Mouse (Mus musculus): ENCODE measurements at regions not wholly inside any gene's neighbourhood (a gene's known extent, or its start where the extent isn't known, plus 50 kb on each side); places are given as distances from the start of the nearest gene placed in this dataset.

DNA sequence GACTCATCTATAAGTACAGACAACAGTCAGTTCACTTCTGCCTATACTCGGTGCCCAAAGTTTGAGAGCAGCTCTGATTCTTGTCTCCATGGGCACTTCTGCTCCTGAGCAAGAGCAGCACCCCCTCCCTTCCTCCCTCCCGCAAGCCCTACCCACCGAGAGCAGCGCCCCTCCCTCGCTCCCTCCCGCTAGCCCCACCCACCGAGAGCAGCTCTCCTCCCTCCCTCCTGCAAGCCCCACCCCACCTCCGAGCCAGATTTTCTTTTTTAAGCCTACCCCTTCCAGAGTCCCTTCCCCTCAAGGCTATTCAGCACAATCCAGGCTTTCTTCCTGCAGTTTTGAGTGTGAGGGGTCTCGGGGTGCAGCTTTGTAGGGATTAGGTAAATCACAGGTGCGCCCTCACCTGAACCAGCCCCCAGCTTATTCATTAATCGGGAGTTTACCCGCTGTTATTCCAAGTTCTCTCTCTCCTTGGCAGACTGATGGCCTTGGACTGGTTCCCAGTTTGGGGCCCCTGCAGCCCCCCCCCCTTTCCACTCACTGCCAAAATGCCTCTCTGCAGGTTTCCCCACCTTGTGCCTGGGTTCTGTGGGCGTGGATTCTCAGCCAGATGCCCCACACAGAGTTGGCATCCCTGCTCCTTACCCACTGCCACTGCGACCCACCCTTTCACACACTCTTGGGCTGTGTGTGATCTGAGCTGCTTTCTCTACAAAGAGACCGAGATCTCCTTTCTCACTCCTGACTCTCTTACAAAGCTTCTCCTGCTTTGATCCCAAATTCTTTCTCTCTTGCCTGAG lies 132.9 kb downstream of the Ly86 start:
- Histone ChIP-seq H3K9me3 (replicated peaks; ENCODE audit: low read length) (no peaks in the 10 kb centered on the region), H3K27me3 (replicated peaks) (no peaks in the 10 kb centered on the region), H3K4me3 (replicated peaks in 1 of 3; ENCODE audit: low read depth in 2 of 3, low read length in 2 of 3, poor library complexity in 1 of 3) (no peak overlapping the region), H3K27ac (ENCODE audit: insufficient read depth, low read depth) (no peak overlapping the region), H3K79me2 (replicated peaks; ENCODE audit: control insufficient read depth, extremely low read depth, insufficient read depth, poor library complexity, severe bottlenecking) (no peaks in the 10 kb centered on the region), H3K9ac (ENCODE audit: insufficient read depth, low read depth) (no peak overlapping the region), H3K36me3 (replicated peaks in 1 of 2; ENCODE audit: control insufficient read depth in 1 of 2, insufficient read depth in 1 of 2, low read length in 1 of 2) (no peaks in the 10 kb centered on the region), H3K4me2 (ENCODE audit: insufficient read depth, low read depth, poor library complexity, severe bottlenecking) (peak overlapping the region; percentile 82), H3K4me1 (ENCODE audit: control insufficient read depth in 1 of 2, insufficient read depth in 2 of 2) (0 out of 4 replicates have a peak, but pooled peaks cover 0 to 2% of the 10 kb centered on the region in 2 experiments)
- DNase-seq (ENCODE audit: extremely low read depth): no peak
- in situ Hi-C loops (cut with MboI; ENCODE audit: low pct_ligation_motif_present, low pct_unique_long_range_greater_than_20kb, low sequenced_read_pairs) (no loop called here), dilution Hi-C loops (cut with MboI; ENCODE audit: extremely low pct_ligation_motif_present, extremely low pct_unique_long_range_greater_than_20kb, low sequenced_read_pairs) (no loop called here)
- TF ChIP-seq CHD2 (IDR thresholded peaks at IDR 0.05; ENCODE audit: low read length): no peak
- no peak for TF ChIP-seq JUND (conservative IDR thresholded peaks at IDR 0.05; ENCODE audit: low read depth, low read length)
- TF ChIP-seq SMC3 (IDR thresholded peaks at IDR 0.05; ENCODE audit: low read depth, low read length): no peak
- no peak for TF ChIP-seq ZNF384 (IDR thresholded peaks at IDR 0.05; ENCODE audit: low read depth, low read length)
- no peak for TF ChIP-seq GABPA (IDR thresholded peaks at IDR 0.05; ENCODE audit: insufficient replicate concordance, low read depth, low read length)
- TF ChIP-seq MXI1 (IDR thresholded peaks at IDR 0.05; ENCODE audit: low read depth, low read length): no peak
- TF ChIP-seq ZMIZ1 (IDR thresholded peaks at IDR 0.05; ENCODE audit: low read depth, low read length): no peak
- TF ChIP-seq ETS1 (conservative IDR thresholded peaks at IDR 0.05; ENCODE audit: low read depth, low read length): no peak
- no peak for TF ChIP-seq SIN3A (IDR thresholded peaks at IDR 0.05; ENCODE audit: low read length)
- no peak for TF ChIP-seq E2F4 (IDR thresholded peaks at IDR 0.05; ENCODE audit: insufficient replicate concordance, low read depth, low read length)
- no peak for TF ChIP-seq ZKSCAN1 (IDR thresholded peaks at IDR 0.05; ENCODE audit: borderline replicate concordance, low read depth, low read length)
- no peak for TF ChIP-seq CTCF (conservative IDR thresholded peaks at IDR 0.05 in 1 of 2, IDR thresholded peaks at IDR 0.05 in 1 of 2; ENCODE audit: low read depth in 2 of 2, low read length in 2 of 2)

GRCm38 (mm10) chr13:37479182-37479691 lies 134.2 kb downstream of the Ly86 start:
- Histone ChIP-seq H3K79me2 (replicated peaks; ENCODE audit: control insufficient read depth, extremely low read depth, insufficient read depth, poor library complexity, severe bottlenecking) (no peaks in the 10 kb centered on the region), H3K36me3 (replicated peaks in 1 of 2; ENCODE audit: control insufficient read depth in 1 of 2, insufficient read depth in 1 of 2, low read length in 1 of 2) (no peaks in the 10 kb centered on the region), H3K9ac (ENCODE audit: insufficient read depth, low read depth) (no peak overlapping the region), H3K4me2 (ENCODE audit: insufficient read depth, low read depth, poor library complexity, severe bottlenecking) (no peak overlapping the region), H3K27me3 (replicated peaks) (no peaks in the 10 kb centered on the region), H3K4me1 (ENCODE audit: control insufficient read depth in 1 of 2, insufficient read depth in 2 of 2) (0 out of 4 replicates have a peak, but pooled peaks cover 0 to 2% of the 10 kb centered on the region in 2 experiments), H3K4me3 (replicated peaks in 1 of 3; ENCODE audit: low read depth in 2 of 3, low read length in 2 of 3, poor library complexity in 1 of 3) (no peak overlapping the region), H3K27ac (ENCODE audit: insufficient read depth, low read depth) (no peak overlapping the region), H3K9me3 (replicated peaks; ENCODE audit: low read length) (no peaks in the 10 kb centered on the region)
- DNase-seq (ENCODE audit: extremely low read depth): no peak
- TF ChIP-seq JUND (conservative IDR thresholded peaks at IDR 0.05; ENCODE audit: low read depth, low read length): no peak
- no peak for TF ChIP-seq KAT2A (IDR thresholded peaks at IDR 0.05; ENCODE audit: insufficient replicate concordance, low read length)
- no peak for TF ChIP-seq MXI1 (IDR thresholded peaks at IDR 0.05; ENCODE audit: low read depth, low read length)
- TF ChIP-seq MAZ (IDR thresholded peaks at IDR 0.05; ENCODE audit: low read depth, low read length): no peak
- no peak for TF ChIP-seq POLR2AphosphoS2 (IDR thresholded peaks at IDR 0.05; ENCODE audit: low read depth, low read length)
- TF ChIP-seq NELFE (IDR thresholded peaks at IDR 0.05; ENCODE audit: low read depth, low read length): no peak
- TF ChIP-seq BHLHE40 (IDR thresholded peaks at IDR 0.05; ENCODE audit: low read depth, low read length): no peak
- TF ChIP-seq SIN3A (IDR thresholded peaks at IDR 0.05; ENCODE audit: low read length): no peak
- no peak for TF ChIP-seq USF1 (IDR thresholded peaks at IDR 0.05; ENCODE audit: low read depth, low read length)
- no peak for TF ChIP-seq MEF2A (IDR thresholded peaks at IDR 0.05; ENCODE audit: borderline replicate concordance, low read depth, low read length)
- no peak for TF ChIP-seq HCFC1 (IDR thresholded peaks at IDR 0.05; ENCODE audit: low read depth, low read length)
- TF ChIP-seq TCF12 (IDR thresholded peaks at IDR 0.05; ENCODE audit: low read depth, low read length): no peak
- TF ChIP-seq NRF1 (IDR thresholded peaks at IDR 0.05; ENCODE audit: low read depth, low read length): no peak
- TF ChIP-seq UBTF (IDR thresholded peaks at IDR 0.05; ENCODE audit: low read depth, low read length): no peak
- no peak for TF ChIP-seq SMC3 (IDR thresholded peaks at IDR 0.05; ENCODE audit: low read depth, low read length)
- no peak for TF ChIP-seq MYC (IDR thresholded peaks at IDR 0.05; ENCODE audit: low read depth, low read length)
- dilution Hi-C loops (cut with MboI; ENCODE audit: extremely low pct_ligation_motif_present, extremely low pct_unique_long_range_greater_than_20kb, low sequenced_read_pairs) (no loop called here), in situ Hi-C loops (cut with MboI; ENCODE audit: low pct_ligation_motif_present, low pct_unique_long_range_greater_than_20kb, low sequenced_read_pairs) (no loop called here)
